Mouse (Mus musculus) liver, adult 2 months (tissue): ENCODE results near the gene Fsip1.

ENCODE experiments used
- CTCF ChIP-seq: fragments of 200-500 bp; IDR thresholded peaks from 2 replicates; pipeline ENCODE4 v1.5.1; 2011; ENCODE audit warnings: low read depth, low read length, control low read depth
- POLR2A ChIP-seq: fragments of 200-500 bp; IDR thresholded peaks from 2 replicates; pipeline ENCODE4 v1.6.1; 2011; ENCODE audit warnings: low read length, control low read depth; ENCODE audit not compliant: insufficient read depth; ENCODE audit errors: extremely low read depth

- TF ChIP-seq CTCF (no peak), POLR2A (no peak)
Measured at GRCm38 (mm10) chr2:118159126-118159525, 97.6 kb downstream of the Fsip1 start.
